Mouse (Mus musculus) erythroblast, embryonic 14.5 days (primary cell): ENCODE results near the gene Maats1.

Experiments used
- GATA1 ChIP-seq: IDR thresholded peaks from 2 replicates; pipeline ENCODE4 v1.6.1; 2012; ENCODE audit warnings: low read length, inconsistent platforms, mixed read lengths
- TAL1 ChIP-seq: IDR thresholded peaks from 3 replicates; pipeline ENCODE4 v1.6.1; 2012; ENCODE audit warnings: low read length, inconsistent platforms, mixed read lengths

DNA sequence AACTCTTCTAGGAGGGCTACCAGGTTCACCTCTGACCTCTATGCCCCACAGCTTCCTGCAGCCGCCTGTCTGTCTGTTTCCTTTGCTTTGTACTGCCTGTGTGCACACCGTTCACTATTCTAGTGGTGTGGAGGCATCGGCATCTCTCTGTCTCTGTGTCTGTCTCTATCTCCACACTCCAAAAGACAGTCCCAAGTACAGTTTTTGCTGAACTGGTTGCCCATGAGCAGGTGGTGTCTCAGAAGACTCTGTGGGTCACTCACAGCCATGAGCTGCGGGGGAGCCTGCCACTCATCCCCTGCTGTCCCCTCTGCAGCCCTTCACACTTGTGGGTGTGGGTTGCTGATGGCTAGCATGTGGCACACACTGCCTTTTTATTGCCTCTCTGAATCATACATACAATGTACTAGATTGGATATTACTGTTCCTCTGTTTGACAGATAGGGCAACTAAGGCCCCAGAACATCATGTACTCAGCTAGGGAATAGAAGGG, 28.1 kb upstream of the Maats1 start:
- TF ChIP-seq GATA1 = no peak
- no peak for TF ChIP-seq TAL1
